Mouse (Mus musculus): Measurements from ENCODE around the gene Med19.
"Not testable (repeated sequence)": the region's sequence is repeated elsewhere in the genome, so short reads cannot be mapped to it uniquely, and the experiment has no call there.

Med19 gene

DNA sequence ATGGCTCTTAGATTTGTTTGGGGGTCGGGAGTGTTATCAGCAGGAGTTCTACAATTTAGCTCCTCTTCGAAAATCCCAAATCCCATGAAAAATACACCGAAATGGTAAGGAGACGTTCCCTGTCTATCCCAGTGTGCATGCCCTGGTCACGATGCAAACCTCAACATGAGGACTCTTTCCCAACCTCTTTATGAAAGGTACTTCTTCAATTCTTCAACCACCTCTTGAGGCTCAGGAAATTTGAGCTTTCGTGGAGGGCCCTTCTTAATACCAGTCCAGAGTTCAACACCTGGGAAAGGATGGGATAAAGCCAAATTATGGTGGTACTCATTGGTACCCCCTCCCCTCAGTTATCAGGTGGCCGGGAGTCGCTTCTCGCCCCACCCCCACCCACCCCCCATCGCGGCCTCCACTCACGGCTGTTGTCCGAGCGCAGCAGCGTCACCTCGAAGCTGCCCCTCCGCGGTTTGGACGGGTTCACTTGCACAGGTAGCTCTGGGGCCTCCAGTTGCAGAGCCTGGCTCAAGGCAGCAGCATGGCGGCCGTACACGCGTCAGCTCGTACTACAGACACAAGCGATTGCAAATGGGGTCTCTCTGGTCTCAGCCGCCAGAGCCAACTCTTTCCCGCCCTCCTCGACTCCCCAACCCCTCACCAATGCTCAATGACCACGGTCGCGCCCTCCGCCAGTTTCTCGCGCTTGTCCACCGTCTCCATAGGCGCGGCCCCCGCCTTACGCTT lies 8.2 kb upstream of the Med19 start:
- DNase-seq: no peak

DNA sequence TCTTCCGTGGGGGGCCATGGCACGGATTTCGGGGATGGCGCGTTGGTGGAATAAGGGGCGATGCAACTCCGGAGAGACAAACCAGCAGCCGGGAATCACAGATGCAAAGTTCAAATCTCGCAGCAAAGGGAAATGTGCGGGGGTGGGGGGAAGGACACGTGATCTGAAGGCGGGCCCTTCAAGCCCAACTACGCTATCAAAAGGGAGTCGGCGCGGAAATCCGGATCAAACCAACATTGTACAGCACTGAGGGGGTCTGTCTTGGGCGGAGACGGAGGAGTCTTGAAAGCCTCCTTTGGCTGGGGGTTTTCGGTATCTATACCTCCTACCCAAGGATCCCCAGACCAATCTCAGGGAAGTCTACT lies 7.7 kb upstream of the Med19 start, which contains the start of gene Selenoh:
Selenoh (minus strand) TSS at position 202 of the 365 bp plus-strand sequence.
- DNase-seq: peak; percentile 65

DNA sequence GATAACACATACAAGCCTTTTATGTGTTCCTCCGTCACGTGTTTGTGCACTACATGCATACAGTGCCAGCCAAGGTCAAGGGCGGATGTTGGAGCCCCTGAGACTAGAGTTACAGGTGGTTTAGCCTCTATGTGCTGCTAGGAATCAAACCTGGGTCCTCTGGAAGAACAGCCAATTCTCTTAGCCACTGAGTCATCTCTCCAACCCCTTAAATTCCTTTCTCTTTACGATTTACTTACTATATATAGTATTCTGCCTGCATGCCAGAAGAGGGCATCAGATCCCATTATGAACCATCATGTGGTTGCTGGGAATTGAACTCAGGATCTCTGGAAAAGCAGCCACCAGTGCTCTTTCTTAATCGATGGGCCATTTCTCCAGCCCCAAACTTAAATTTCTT lies 6.7 kb upstream of the Med19 start:
- DNase-seq: not testable (repeated sequence)

DNA sequence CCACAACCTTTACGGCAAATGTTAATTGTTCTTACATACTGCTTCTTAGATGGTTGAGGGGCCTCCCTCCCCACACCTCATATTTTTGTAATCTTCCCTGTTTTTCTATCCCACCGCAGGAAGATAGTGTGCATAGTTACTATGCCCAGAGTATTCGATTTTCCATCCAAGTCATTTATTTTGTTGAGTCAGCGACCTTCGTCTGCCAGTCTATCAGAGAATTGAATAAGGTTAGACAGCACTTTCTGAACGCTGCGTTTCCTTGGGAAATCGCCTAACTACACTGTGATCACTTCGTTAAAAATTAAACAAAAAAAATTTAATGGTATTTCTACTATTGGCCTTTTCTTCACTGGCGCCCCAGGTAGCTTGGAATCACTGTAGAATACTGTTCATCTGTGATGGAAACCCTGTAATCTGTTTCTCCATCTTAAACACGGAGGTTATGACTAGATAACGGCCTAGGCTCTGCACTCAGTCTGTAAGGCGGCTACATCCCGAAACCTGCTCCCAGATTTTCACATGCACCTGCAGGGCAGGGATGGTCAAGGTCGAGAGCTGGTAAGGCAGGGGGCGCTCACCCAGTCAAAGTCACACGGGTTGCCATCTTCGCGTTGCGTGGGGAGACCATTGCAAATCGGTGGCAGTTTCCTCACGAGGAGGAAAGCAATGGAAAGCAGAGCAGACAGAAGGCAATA lies 783 bp upstream of the Med19 start:
- peak; percentile 11 for DNase-seq

DNA sequence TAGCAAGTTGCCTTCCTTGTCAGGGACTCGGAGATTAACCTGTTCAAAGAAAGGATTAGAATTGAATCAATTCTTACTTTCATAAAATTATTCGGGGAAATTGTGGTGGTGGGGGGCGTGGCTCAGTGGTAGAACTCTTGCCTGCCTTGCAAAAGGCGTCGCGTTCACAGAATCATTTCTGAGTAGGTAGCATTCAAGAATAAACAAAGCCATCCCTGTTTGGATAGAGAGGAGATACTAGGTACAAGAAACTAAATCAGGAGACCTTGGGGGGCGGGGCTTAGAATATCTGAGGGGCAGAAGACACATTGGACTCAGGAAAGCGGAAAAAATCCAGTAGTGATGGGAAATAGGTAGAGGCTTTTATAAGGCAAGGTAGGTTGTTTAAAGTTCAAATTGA lies 814 bp downstream of the Med19 start, which contains the start of gene Tmx2:
Tmx2 (minus strand) TSS at position 125 of the 400 bp plus-strand sequence.
- DNase-seq: no peak

DNA sequence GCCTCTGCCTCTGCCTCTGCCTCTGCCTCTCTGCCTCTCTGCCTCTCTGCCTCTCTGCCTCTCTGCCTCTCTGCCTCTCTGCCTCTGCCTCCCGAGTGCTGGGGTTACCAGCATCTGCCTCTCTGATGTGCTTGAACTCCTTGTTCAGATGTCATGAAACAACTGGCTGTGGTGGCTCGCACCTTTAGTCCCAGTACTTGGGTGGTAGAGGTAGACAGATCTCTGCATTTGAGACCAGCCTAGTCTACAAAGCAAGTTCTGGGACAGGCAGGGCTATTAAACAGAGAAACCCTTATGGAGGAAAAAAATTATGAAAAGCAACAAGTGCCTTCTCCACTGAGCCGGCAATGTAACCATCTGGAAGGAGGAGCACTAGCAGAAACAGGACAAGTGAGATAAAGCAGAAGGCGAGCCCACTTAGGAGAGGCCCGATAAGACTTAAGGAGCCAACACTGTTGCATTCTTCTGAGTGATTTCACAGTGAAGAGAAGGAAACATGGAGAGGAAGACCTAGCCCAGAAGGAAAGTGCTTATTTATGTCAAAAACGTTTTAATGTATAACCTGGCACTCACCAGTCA lies 4.5 kb downstream of the Med19 start:
- no peak for DNase-seq

DNA sequence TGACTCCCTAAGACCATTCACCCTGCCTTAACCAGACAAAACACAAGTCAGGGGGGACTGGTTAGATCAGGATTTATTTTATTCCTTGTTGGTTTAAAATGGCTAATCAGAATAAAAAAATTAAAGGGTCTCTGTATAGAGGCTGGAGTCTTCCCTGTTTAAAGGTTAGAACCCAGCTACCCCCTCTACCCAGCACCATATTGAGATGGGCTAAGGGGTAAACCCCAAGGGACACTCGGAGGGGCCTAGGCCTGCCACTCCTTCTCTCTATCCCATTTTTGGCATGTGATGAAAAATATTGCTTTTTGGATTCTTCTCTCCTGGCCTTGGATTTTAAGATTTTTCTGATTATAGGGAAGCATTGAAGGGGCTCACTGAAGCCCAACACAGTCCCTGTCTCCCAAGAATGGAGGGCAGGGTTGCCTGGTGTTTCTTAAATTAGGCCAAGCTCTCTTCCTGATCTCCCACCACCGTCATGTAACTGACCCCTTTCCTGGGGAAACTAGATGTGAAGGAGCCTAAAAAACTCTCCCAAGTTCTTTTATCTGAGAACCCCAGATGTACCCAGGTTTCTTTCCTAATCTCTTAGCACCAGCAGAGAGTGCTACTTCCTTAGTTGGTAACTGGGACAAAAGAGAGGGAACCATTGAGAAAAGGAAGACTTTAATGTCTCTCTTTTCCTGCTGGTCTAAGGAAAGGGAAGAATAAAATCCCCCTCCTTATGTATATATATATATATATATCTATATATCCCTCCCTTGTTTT lies 10.1 kb downstream of the Med19 start:
- no peak for DNase-seq

DNA sequence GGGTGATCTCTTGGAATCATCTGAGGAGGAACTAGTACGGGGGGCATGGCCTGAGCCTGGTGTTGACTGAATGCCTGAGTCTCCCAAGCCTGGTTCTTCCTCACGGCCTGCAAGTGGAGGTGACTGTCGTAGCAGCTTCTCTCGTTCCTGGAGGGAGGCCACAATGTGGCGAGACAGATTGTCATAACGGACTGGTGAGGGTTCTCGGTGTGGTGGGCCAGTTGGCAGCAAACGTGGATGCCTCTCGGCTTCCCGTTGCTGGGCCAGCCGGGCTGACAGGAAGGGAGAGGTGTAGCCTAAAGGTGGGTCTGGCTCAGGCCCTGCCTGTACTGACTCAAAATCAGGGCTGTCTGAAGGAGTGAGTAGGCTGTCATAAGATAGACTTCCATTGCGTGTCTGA lies 11.8 kb downstream of the Med19 start:
- no peak for DNase-seq

DNA sequence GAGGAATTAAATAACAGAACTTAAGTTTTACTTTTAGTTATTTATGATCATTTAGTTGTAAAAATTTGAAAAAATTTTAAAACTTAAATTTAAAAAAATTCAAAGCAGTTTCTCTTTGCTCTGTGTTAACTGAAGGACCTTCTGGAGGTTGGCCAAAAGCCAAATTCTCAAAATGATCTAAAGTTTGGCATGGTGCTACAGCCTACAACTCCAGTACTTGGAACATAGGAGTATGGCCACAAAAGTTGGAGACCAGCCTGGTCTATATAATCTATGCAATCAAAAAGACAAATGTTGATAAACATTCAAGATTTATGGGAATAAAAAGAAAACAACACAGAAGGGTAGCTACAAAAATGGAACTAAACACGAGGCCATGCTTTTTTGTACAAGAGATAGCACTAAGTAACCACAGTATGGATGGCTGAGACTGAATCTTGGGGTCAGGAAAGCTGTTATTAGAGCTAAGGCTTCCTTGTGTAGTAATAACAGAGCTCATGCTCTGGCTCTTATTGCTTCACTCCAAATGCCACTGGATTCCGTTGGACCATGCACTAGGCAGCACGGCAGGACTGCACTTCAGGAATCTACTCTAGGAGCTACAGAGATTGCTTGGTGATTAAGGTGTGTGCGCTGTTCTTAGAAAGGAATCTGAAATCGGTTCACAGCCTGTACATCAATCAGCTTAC lies 16.9 kb downstream of the Med19 start:
- no peak for DNase-seq

DNA sequence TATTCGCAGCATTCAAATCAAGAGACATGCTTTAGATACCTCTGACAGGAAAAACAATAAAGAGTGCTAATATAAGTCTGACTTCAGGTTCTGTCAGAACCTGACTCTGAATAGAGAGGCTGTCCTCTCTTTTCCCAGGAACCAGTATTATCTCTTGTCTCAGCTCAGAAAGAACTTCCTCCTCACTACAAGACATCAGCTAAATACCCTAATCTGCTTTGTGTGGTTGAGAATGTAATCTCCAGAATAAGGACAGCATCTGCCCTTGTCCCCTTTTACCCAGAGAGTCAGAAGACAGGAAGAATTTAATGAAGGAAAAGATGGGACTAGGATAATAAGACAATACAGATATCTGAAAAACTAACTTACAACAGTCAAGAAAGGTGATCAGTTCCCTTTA lies 25.3 kb downstream of the Med19 start:
- no peak for DNase-seq

DNA sequence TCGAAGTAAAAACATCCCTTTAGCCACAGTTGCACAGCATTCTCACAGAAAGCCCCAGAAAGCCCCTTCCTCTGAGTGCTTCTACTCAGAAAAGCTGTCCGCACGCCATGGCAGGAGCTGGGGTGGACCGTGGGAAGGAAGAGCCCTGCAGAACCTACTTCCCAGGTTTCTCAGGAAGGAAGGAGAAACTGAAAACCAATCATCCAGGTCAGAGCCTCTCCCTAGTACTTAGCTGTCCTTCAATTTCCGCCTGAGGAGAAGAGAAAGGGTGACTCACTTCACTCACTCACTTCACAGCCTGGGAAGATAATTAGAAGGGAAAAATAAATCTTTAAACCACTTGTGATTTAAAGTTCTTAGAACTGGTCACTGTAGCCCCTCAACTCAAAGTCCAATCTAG lies 26.1 kb downstream of the Med19 start:
- no peak for DNase-seq

DNA sequence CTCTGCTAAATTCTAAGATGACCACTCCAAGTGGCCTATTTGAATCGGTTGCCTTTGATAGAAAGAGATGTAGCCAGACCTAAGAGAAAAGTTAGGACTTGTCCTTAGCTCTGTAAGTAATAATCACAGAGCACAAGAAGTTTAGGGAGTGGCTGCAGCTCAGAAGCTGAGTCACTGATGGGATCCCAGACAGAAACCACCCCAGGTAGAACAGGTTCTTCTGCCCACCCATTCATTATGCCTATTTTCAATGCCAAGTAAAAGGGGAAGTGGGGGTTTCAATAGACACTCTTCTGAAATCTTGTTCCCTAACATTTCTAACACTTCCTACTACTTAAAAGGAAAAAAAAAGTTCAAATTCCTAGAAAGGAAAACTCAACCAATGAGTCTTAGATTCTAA lies 27.1 kb downstream of the Med19 start:
- DNase-seq: no peak

DNA sequence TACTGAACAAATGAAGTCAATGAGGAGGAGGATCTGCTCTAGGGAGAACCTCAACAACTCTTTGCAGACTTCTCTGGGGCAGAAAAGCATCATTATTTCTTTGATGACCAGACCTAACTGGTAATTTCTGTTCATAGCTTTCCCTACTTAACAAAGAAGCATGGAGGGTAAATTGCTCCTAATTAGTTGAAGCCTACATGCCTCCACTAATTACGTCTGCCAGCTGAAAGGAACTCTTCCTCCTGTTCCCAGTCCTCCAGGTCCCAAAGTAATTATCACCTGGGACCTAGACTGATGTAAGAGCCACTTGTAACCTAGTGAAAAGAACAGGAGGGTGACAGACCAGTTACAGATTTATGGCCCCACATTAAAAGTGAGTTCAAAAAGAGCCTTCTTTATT lies 29.3 kb downstream of the Med19 start:
- no peak for DNase-seq

DNA sequence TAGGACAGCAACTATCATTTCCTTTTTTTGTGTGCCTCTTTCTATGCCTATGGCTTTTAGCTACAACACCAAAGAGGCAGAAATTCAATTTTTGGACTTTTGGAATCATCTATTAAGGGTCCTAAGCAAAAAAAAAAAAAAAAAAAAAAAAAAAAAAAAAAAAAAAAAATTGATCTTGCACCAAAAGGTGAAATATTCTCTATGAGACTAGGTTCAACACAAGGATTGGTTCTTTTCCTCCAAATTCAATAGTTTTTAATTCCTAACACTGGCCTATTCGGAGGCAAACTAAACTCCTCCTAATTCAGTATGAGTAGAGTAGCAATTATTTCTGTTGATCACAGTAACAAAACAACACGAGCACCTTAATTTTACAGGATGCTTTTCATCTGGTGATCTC lies 33.7 kb downstream of the Med19 start:
- DNase-seq: no peak

DNA sequence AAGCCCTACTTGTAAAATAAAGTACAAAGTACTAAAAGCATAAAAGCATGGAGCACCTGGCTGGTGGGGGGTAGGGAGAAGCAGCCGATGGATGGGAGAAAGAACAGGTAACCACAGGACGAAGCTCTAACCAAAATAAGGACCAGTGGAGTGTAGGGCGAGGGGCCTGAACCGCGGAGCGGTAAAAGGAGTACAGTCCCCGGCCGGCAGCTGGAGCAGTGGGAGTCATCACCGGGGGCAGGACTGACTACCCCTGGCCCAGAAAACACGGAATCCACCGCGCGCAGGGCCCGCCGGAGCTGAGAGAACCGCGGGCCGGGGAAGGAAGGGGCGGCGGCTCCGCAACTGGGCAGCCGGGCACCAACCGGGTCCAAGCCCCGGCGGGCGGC lies 36.2 kb downstream of the Med19 start:
- DNase-seq: no peak

DNA sequence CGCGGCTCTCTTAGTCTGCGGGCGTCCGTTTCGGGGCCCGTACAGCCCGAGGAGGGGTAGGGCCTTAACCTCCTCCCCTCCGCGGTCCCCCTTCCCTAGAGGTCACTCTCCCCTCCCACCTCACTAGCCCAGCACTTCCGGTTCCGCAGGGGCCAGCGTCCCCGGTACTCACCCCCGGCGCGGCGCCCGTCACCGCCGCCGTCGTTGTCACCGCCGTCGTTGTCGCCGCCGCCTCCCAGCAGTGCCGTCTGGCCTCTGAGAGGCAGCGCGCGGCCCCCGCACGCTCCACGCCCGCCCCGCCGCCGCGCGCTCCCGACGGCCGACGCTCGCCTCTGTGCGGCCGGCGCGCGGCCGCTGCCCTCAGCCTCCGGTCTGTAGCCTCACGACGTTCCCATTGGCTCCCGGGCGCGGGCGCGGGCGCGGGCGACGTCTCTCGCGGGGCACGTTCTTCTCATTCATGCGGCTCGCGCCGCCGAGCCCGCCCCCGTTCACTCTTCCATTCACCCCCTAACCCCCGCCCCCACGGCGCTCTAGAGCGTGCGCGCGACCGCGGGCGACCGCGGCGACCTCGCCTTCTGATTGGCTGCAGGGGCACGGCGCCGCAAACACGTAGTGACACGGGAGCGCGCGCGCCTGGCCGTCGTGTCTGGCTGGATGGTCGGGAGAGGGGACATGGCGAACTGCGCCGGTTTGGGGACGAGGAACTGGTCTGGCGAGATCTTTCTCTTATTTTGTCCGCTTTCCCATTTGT lies 36.8 kb downstream of the Med19 start, which contains the start of gene Zdhhc5:
Zdhhc5 (minus strand) TSS at position 370 of the 751 bp plus-strand sequence.
- DNase-seq: peak; percentile 99

DNA sequence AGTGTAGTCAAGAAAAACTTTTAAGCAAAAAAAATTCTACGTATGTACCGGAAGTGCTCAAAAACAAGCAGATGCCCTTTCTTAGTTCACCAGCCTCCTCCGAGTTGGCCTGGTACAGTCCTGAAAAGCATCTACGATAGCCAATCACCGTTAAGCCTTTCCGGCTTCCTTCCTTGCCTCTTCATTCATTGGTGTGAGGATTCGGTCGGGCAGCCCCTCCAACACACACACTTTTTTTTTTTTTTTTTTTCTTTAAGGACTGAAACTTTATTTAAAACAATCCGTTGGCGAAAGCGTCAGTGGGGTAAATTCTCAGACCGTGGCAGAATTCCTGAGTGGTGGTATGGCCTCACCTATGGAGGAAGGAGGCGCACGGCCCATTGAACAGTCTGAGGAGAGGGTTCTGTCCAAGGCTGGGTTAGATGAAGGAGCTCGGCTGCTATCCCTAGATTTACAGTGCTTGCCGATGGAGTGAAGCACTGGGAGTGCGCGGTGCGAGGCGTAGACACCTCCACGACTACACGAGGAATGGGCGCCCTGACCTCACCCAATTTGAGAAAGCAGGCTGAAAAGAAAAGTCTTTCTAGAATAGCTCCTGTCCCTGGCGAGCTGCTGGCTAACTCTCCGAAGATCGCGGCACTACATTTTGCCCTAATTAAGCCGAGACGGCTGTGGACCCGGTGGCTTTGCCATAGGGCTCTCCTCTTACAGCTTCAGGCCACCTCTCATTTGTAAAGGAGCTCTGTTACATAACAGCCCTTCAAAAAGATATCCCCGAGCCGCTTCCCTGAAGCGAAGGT lies 37.6 kb downstream of the Med19 start:
- DNase-seq: peak; percentile 96

DNA sequence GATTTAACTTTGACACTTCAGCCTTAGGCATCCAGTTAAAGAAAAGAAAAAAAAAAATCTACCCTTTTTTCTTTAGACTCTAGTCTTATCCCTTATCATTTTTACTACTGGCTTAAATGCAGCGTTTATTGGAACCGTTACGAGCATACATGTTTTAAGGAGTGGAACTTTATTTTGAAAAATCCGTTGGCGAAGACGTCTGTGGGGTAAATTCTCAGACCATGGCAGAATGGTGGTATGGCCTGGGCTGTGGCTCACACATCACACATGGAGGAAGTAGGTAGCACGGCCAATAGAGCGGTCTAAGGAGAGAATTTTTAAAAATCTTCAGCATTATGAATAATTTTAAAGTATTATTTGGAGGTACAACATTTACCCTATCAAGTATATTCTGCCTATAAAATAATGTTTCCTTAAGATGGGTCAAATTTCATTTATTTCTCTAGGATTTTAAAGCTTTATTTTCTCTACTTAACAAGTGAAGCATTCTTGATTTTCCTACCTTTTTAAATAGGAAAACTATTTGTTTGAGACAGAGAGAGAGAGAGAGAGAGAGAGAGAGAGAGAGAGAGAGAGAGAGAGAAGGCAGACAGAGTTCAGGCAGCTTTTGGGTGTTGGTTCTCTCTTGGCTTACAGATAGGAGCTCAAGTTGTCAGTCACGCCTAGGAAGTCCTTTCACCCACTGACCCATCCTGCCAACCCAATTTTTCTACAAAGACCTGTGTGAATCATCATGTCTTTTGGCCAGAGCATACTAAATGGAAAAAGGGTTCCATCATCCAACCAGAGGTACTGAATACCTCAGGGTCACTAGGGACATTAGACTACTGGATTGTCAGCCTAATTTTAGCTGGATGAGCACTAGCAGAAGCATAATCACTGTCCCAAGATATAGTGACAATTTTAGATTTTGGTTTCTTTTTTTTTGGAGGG lies 38.5 kb downstream of the Med19 start:
- DNase-seq: no peak

DNA sequence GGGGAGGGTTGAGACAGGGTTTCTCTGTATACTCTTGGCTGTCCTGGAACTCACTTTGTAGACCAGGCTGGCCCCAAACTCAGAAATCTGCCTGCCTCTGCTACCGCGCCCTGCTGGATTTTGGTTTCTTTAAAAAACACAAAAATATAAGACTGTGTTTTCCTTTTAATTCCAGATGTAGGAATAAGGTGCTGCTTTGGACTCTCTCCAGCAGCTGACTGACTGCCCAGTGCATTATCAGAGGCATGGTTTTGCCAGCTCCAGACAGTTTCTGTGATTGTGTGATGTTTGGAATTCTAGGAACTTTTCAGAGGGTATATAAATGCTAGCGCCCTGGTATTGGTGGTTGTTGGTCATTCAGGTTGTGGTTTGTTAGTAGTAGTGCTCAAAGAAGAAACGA lies 39.2 kb downstream of the Med19 start:
- DNase-seq: no peak

DNA sequence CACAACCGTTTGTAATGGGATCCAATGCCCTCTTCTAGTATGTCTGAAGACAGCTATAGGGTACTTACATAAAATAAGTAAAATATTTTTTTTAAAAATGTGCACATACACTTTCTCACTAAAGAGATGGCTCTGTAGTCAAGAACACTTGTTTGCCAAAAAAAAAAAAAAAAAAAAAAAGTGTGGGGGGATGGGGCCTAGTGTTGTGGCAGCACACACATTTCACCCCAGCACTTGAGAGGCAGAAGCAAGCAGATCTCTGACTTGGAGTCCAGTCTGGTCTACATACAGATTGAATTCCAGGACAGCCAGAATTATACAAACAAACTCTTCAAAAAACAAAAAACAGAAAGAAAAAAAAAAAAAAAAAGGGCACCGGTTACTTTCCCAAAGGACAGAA lies 42.5 kb downstream of the Med19 start:
- no peak for DNase-seq

All from kidney, adult 11 months (tissue).